Mouse (Mus musculus): ENCODE data around the gene Adam22. TPM values are rescaled to one million over a fixed set of nuclear protein-coding genes. Genes with fewer than 3 reads are reported as not detected.

The Adam22 gene
- total and polyA plus RNA-seq, 3 experiments, result 0.27 to 0.30 TPM; not detected in 1

GRCm38 (mm10) chr5:8362361-8362760, 5.6 kb downstream of the Adam22 start:
- TF ChIP-seq POLR2AphosphoS5 (IDR thresholded peaks at IDR 0.05; ENCODE audit: insufficient replicate concordance, low read depth, low read length) (no peak), TAL1 (conservative IDR thresholded peaks at IDR 0.05; ENCODE audit: low read depth, low read length) (no peak)
- no peak for ATAC-seq (ENCODE audit: extremely low read depth, insufficient number of reproducible peaks, low FRiP score, poor library complexity, severe bottlenecking)
- peaks cover 24% of the 10 kb centered on the region for H3K27me3 ChIP-seq (ENCODE audit: insufficient read depth, low read length)
- no peaks in the 10 kb centered on the region for H3K4me1 ChIP-seq (ENCODE audit: insufficient read depth, low read depth, low read length)
- H3K9me3 ChIP-seq (replicated peaks), result no peaks in the 10 kb centered on the region
- H3K4me3 ChIP-seq (ENCODE audit: low read depth, low read length), result no peak overlapping the region
- no peak for DNase-seq (ENCODE audit: low spot score)
- no peaks in the 10 kb centered on the region for H3K36me3 ChIP-seq (replicated peaks)

GRCm38 (mm10) chr5:8357677-8358076, 10.3 kb downstream of the Adam22 start:
- no peaks in the 10 kb centered on the region for H3K9me3 ChIP-seq (replicated peaks)
- ATAC-seq (ENCODE audit: extremely low read depth, insufficient number of reproducible peaks, low FRiP score, poor library complexity, severe bottlenecking) (no peak), DNase-seq (ENCODE audit: low spot score) (no peak)
- no peaks in the 10 kb centered on the region for H3K4me1 ChIP-seq (ENCODE audit: insufficient read depth, low read depth, low read length)
- no peak for TF ChIP-seq CTCF (IDR thresholded peaks at IDR 0.05; ENCODE audit: low read depth, low read length)
- no peak for TF ChIP-seq GATA2 (IDR thresholded peaks at IDR 0.05; ENCODE audit: borderline replicate concordance, low read depth, low read length)
- TF ChIP-seq GATA1 (IDR thresholded peaks at IDR 0.05; ENCODE audit: borderline replicate concordance, low read length), result no peak
- TF ChIP-seq POLR2AphosphoS5 (IDR thresholded peaks at IDR 0.05; ENCODE audit: insufficient replicate concordance, low read depth, low read length), result no peak
- no peak for TF ChIP-seq TAL1 (conservative IDR thresholded peaks at IDR 0.05; ENCODE audit: low read depth, low read length)
- H3K36me3 ChIP-seq (replicated peaks), result no peaks in the 10 kb centered on the region
- H3K27me3 ChIP-seq (ENCODE audit: insufficient read depth, low read length), result peaks cover 3% of the 10 kb centered on the region; the same call in 1 of the 2 replicates
- H3K4me3 ChIP-seq (ENCODE audit: low read depth, low read length), result no peak overlapping the region

- ATAC-seq (ENCODE audit: extremely low read depth, insufficient number of reproducible peaks, low FRiP score, poor library complexity, severe bottlenecking), result no peak
- no peak for DNase-seq (ENCODE audit: low spot score)
Measured at GRCm38 (mm10) chr5:8356885-8357651, 10.9 kb downstream of the Adam22 start.

GRCm38 (mm10) chr5:8356326-8356725, 11.6 kb downstream of the Adam22 start:
- H3K36me3 ChIP-seq (replicated peaks), result no peaks in the 10 kb centered on the region
- ATAC-seq (ENCODE audit: extremely low read depth, insufficient number of reproducible peaks, low FRiP score, poor library complexity, severe bottlenecking), result no peak
- DNase-seq (ENCODE audit: low spot score), result no peak
- H3K27me3 ChIP-seq (ENCODE audit: insufficient read depth, low read length), result peaks cover 3% of the 10 kb centered on the region; the same call in 1 of the 2 replicates
- no peaks in the 10 kb centered on the region for H3K4me1 ChIP-seq (ENCODE audit: insufficient read depth, low read depth, low read length)
- H3K9me3 ChIP-seq (replicated peaks), result no peaks in the 10 kb centered on the region
- H3K4me3 ChIP-seq (ENCODE audit: low read depth, low read length), result no peak overlapping the region
- TF ChIP-seq GATA2 (IDR thresholded peaks at IDR 0.05; ENCODE audit: borderline replicate concordance, low read depth, low read length) (no peak), CTCF (IDR thresholded peaks at IDR 0.05; ENCODE audit: low read depth, low read length) (no peak), POLR2AphosphoS5 (IDR thresholded peaks at IDR 0.05; ENCODE audit: insufficient replicate concordance, low read depth, low read length) (no peak), GATA1 (IDR thresholded peaks at IDR 0.05; ENCODE audit: borderline replicate concordance, low read length) (no peak), TAL1 (conservative IDR thresholded peaks at IDR 0.05; ENCODE audit: low read depth, low read length) (no peak)

More at GRCm38 (mm10) chr5:8356885-8357651, 10.9 kb downstream of the Adam22 start:
- TF ChIP-seq CTCF (IDR thresholded peaks at IDR 0.05; ENCODE audit: low read depth, low read length) (no peak), TAL1 (conservative IDR thresholded peaks at IDR 0.05; ENCODE audit: low read depth, low read length) (no peak), POLR2AphosphoS5 (IDR thresholded peaks at IDR 0.05; ENCODE audit: insufficient replicate concordance, low read depth, low read length) (no peak), GATA1 (IDR thresholded peaks at IDR 0.05; ENCODE audit: borderline replicate concordance, low read length) (no peak), GATA2 (IDR thresholded peaks at IDR 0.05; ENCODE audit: borderline replicate concordance, low read depth, low read length) (no peak)
- H3K4me3 ChIP-seq (ENCODE audit: low read depth, low read length), result no peak overlapping the region
- H3K36me3 ChIP-seq (replicated peaks), result no peaks in the 10 kb centered on the region
- H3K9me3 ChIP-seq (replicated peaks), result no peaks in the 10 kb centered on the region
- H3K27me3 ChIP-seq (ENCODE audit: insufficient read depth, low read length), result peaks cover 3% of the 10 kb centered on the region; the same call in 1 of the 2 replicates
- no peaks in the 10 kb centered on the region for H3K4me1 ChIP-seq (ENCODE audit: insufficient read depth, low read depth, low read length)

GRCm38 (mm10) chr5:8349557-8349956, 18.4 kb downstream of the Adam22 start:
- DNase-seq (ENCODE audit: low spot score), result no peak
- Histone ChIP-seq H3K9me3 (replicated peaks) (no peaks in the 10 kb centered on the region), H3K27me3 (ENCODE audit: insufficient read depth, low read length) (peaks cover 3% of the 10 kb centered on the region), H3K4me1 (ENCODE audit: insufficient read depth, low read depth, low read length) (no peaks in the 10 kb centered on the region), H3K36me3 (replicated peaks) (no peaks in the 10 kb centered on the region), H3K4me3 (ENCODE audit: low read depth, low read length) (no peak overlapping the region)
- no peak for ATAC-seq (ENCODE audit: extremely low read depth, insufficient number of reproducible peaks, low FRiP score, poor library complexity, severe bottlenecking)
- no peak for TF ChIP-seq CTCF (IDR thresholded peaks at IDR 0.05; ENCODE audit: low read depth, low read length)
- TF ChIP-seq POLR2AphosphoS5 (IDR thresholded peaks at IDR 0.05; ENCODE audit: insufficient replicate concordance, low read depth, low read length), result no peak
- no peak for TF ChIP-seq GATA1 (IDR thresholded peaks at IDR 0.05; ENCODE audit: borderline replicate concordance, low read length)
- TF ChIP-seq GATA2 (IDR thresholded peaks at IDR 0.05; ENCODE audit: borderline replicate concordance, low read depth, low read length), result no peak
- TF ChIP-seq TAL1 (conservative IDR thresholded peaks at IDR 0.05; ENCODE audit: low read depth, low read length), result no peak

- peaks cover 9% of the 10 kb centered on the region for H3K27me3 ChIP-seq (ENCODE audit: insufficient read depth, low read length)
- H3K9me3 ChIP-seq (replicated peaks), result no peaks in the 10 kb centered on the region
- no peak for TF ChIP-seq TAL1 (conservative IDR thresholded peaks at IDR 0.05; ENCODE audit: low read depth, low read length)
- TF ChIP-seq GATA1 (IDR thresholded peaks at IDR 0.05; ENCODE audit: borderline replicate concordance, low read length), result no peak
- TF ChIP-seq POLR2AphosphoS5 (IDR thresholded peaks at IDR 0.05; ENCODE audit: insufficient replicate concordance, low read depth, low read length), result no peak
- no peak for TF ChIP-seq GATA2 (IDR thresholded peaks at IDR 0.05; ENCODE audit: borderline replicate concordance, low read depth, low read length)
- no peak for TF ChIP-seq CTCF (IDR thresholded peaks at IDR 0.05; ENCODE audit: low read depth, low read length)
- no peak overlapping the region for H3K4me3 ChIP-seq (ENCODE audit: low read depth, low read length)
- H3K36me3 ChIP-seq (replicated peaks), result no peaks in the 10 kb centered on the region
- no peaks in the 10 kb centered on the region for H3K4me1 ChIP-seq (ENCODE audit: insufficient read depth, low read depth, low read length)
- no peak; the same call in 1 of the 2 replicates for ATAC-seq (ENCODE audit: extremely low read depth, insufficient number of reproducible peaks, low FRiP score, poor library complexity, severe bottlenecking)
- no peak for DNase-seq (ENCODE audit: low spot score)
Measured at GRCm38 (mm10) chr5:8346329-8346728, 21.6 kb downstream of the Adam22 start.

Data from G1E (cell line).